Mouse (Mus musculus): ENCODE results near the gene Gtpbp1.

DNA sequence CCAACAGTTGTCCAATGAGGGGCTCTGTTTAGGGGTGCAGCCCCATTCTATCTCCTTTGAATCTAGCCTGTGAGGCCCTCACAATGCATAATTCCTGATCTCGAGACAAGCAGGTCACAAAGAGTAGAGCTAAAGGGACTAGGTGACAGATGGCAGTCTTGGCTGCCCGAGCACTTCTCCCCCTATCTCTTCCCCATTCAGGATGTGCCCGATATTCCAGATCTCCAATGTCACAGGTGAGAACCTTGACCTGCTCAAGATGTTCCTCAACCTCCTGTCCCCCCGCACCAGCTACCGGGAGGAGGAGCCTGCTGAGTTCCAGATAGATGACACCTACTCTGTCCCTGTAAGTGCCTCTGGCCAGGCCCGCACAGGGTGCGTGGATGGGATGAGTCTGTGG lies 25.0 kb downstream of the Gtpbp1 start:
- TF ChIP-seq CTCF (IDR thresholded peaks at IDR 0.05; ENCODE audit: borderline replicate concordance, insufficient read depth, low read length), result no peak
- no peak for TF ChIP-seq POLR2A (IDR thresholded peaks at IDR 0.05; ENCODE audit: low read depth, low read length)

Measured in embryonic fibroblast, embryonic 13.5 days (primary cell).